Mouse (Mus musculus) heart, embryonic 16.5 days (tissue): ENCODE results near the gene Atp13a2. TPM values are rescaled to one million over a fixed set of nuclear protein-coding genes. Genes with fewer than 3 reads are reported as not detected.
A peak's percentile ranks its signal among the peaks of the same experiment; 100 is the strongest.

Source experiments
- ATAC-seq: fragments of 200-750 bp; cut with Nextera tagmentation; replicated peaks from 2 replicates; pipeline ENCODE4 v1.8.0; 2017; ENCODE audit warnings: moderate number of reproducible peaks; ENCODE audit not compliant: insufficient read depth, low FRiP score; ENCODE audit errors: extremely low read depth
- H3K27ac ChIP-seq: fragments of 300-500 bp; sonication (generic); 2 replicates; pipeline ENCODE4 v1.5.1; 2014; ENCODE audit warnings: mild to moderate bottlenecking, low read length, control low read depth, moderate library complexity
- H3K27me3 ChIP-seq: fragments of 300-500 bp; sonication (generic); 2 replicates; pipeline ENCODE4 v1.6.1; 2014; ENCODE audit warnings: low read length, mixed read lengths; ENCODE audit not compliant: control insufficient read depth, insufficient read depth
- H3K36me3 ChIP-seq: fragments of 300-500 bp; sonication (generic); 2 replicates; pipeline ENCODE4 v1.6.1; 2014; ENCODE audit not compliant: control insufficient read depth, insufficient read depth
- H3K4me1 ChIP-seq: fragments of 300-500 bp; sonication (generic); 2 replicates; pipeline ENCODE4 v1.6.1; 2014; ENCODE audit warnings: low read length, mixed read lengths; ENCODE audit not compliant: control insufficient read depth, insufficient read depth
- H3K4me2 ChIP-seq: fragments of 300-500 bp; sonication (generic); 2 replicates; pipeline ENCODE4 v1.6.1; 2014; ENCODE audit warnings: low read depth, mild to moderate bottlenecking, control low read depth, low read length
- H3K4me3 ChIP-seq: fragments of 300-500 bp; sonication (generic); 2 replicates; pipeline ENCODE4 v1.5.1; 2014; ENCODE audit warnings: mild to moderate bottlenecking, control low read depth, low read length
- H3K9ac ChIP-seq: fragments of 300-500 bp; sonication (generic); 2 replicates; pipeline ENCODE4 v1.6.1; 2014; ENCODE audit warnings: low read length, control low read depth
- H3K9me3 ChIP-seq: fragments of 300-500 bp; sonication (generic); replicated peaks from 2 replicates; pipeline ENCODE4 v1.6.1; 2016; ENCODE audit warnings: low read length; ENCODE audit not compliant: control insufficient read depth
- WGBS: fragments of 180-500 bp; shearing (Covaris S2); extraction: QIAGEN DNeasy Blood & Tissue Kit; methylation state at CpG from one replicate; pipeline ENCODE4 v1.1.7; 2014; 5-methylcytosine and 5-hydroxymethylcytosine counted together
- polyA plus RNA-seq: library from polyadenylated mRNA; unstranded; fragments of >200 nt; fragmentation: Nextera tagmentation; extraction: Ambion mirVana; gene quantifications from 2 replicates; pipeline ENCODE4 v1.2.1, GENCODE M21; 2015

Gene Atp13a2
- polyA plus RNA-seq, 1 experiment from 2014 or later: 28.9 TPM

DNA sequence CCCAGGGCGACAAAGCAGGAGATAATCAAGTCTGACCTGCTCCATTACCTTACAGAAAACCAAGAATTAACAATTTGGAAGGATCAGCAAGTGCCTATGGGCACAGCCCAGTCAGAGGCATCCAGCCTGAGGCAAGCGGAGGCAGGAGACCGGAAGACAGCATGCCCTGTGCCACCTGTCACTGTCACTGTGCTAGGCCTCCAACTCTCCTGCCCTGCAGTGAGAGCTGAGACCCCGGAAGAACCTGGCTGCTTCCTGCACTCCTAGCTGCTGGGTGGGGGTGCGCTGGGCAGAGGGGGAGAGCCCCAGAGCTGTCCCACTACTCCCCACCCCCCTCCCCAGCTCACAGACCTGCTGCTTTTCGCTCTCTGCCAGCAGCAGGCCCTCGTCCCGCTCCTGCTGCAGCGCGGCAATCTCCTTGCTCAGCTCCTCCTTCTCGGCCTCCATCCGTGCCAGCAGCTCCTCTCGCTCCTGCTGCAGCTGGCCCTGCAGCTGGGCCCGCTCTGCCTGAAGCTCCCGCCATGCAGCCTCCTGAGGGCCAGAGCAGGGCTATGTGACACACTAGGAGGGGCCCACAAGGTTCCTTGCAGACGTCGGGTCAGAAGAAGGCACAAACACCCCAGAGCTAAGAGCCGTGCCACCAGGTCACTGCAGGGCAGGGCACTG lies 44.0 kb downstream of the Atp13a2 start:
- 92% methylated on average over 18 of the region's 18 CpGs for WGBS
- peaks cover 2% of the 10 kb centered on the region; the same call in 1 of the 2 replicates for H3K36me3 ChIP-seq
- ATAC-seq: no peak

DNA sequence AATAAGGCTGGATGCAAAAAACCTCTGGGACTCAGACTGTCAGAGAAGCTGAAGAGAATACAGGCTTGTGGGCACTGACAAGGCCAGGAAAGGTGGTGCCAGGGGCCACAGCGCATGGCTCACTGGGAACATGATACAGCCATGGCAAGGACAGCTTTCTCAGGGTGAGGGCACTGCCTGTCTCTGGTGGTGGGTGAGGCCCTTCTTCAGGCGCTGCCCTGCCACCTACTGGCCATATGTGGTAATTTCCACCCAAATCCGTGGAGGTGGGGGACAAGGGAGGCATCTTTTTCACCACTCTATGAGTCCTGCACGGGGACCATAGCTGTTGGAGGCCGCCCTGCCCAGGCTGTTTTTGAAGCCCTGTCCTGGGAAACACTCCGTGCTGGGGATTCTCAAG lies 45.1 kb downstream of the Atp13a2 start:
- Histone ChIP-seq H3K4me3 (no peak overlapping the region), H3K4me2 (no peak overlapping the region), H3K36me3 (peaks cover 2% of the 10 kb centered on the region; the same call in 1 of the 2 replicates), H3K27ac (no peak overlapping the region), H3K27me3 (no peaks in the 10 kb centered on the region), H3K4me1 (peaks cover 3% of the 10 kb centered on the region), H3K9me3 (no peaks in the 10 kb centered on the region), H3K9ac (no peak overlapping the region)
- peak; percentile 67 for ATAC-seq
- 6% methylated on average over 6 of the region's 6 CpGs for WGBS

More for the DNA sequence above, 44.0 kb downstream of the Atp13a2 start:
- Histone ChIP-seq H3K4me2 (no peak overlapping the region), H3K27me3 (no peaks in the 10 kb centered on the region), H3K9me3 (no peaks in the 10 kb centered on the region), H3K4me1 (peaks cover 3% of the 10 kb centered on the region), H3K4me3 (no peak overlapping the region), H3K27ac (no peak overlapping the region), H3K9ac (no peak overlapping the region)

DNA sequence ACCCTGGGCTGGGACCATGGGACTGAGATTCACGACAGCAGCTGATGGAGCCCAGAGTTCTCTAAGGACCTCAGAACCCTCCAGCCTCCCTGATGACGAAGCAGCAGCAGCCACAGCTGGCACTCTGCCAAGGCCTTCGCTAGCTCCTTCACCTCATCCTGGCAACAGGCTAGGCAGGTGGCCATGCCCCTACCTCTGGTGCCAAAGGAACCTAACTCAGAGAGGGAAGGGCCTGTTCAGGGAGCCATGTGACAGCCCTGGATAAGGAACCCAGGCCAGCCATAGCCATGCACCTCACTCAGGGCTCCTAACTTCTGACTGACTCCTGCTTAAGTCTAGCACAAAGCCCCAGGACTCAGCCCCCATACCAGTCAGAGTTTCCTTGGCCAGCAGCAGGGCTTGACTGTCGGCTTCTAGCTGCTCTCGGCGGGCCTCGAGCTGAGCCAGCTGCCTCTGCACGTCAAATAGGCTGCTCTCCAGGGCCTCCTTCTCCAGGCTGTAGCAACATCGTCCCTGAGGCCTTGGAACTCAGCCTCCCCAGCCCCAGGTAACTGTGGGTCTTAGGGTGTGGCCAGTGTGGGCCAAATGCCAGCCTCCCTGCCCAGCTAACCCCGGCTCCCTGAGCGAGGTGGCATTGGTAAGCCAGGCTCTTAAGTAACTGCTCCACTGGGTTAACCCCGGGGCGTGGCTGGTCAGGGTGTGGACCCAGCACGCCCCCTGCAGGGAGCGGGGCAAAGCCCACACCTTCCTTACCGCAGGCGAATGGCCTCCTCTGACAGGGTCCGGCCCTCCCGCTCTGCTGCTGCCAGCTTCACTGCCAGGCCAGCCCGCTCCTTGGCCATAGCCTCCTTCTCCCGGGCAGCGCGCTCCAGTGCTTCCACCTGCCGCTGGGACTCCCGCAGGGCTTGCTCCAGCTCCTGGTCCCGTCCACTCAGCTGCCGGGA lies 47.2 kb downstream of the Atp13a2 start:
- ATAC-seq: no peak
- Histone ChIP-seq H3K9me3 (no peaks in the 10 kb centered on the region), H3K4me1 (peaks cover 3% of the 10 kb centered on the region), H3K36me3 (0 out of 2 replicates have a peak, but pooled peaks cover 5% of the 10 kb centered on the region), H3K27ac (no peak overlapping the region), H3K4me3 (no peak overlapping the region), H3K4me2 (no peak overlapping the region), H3K27me3 (no peaks in the 10 kb centered on the region), H3K9ac (no peak overlapping the region)
- WGBS: 71% methylated on average over 27 of the region's 27 CpGs

DNA sequence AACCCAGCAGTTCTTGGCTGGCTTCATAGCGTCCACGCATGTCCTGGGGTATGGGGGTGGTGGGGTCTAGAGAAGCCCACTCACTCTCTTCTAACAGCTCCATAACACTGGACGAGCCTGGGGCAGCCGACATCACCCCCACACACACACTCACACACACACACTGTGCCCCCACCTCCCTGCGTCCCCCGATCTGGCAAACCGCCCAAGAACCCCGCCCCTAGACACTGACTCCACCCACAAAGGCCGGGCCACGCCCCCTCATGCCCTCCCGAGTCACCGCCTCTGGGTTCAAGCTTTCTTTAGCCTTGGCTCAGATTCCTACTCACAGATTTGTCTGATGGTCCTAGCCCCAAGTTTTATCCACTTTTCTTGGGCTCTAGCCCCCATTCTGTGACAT lies 54.4 kb downstream of the Atp13a2 start:
- no peak for ATAC-seq
- no peak overlapping the region for H3K27ac ChIP-seq
- no peaks in the 10 kb centered on the region for H3K27me3 ChIP-seq
- no peak overlapping the region for H3K9ac ChIP-seq
- 39% methylated on average over 12 of the region's 12 CpGs for WGBS
- H3K9me3 ChIP-seq: no peaks in the 10 kb centered on the region
- peaks cover 14% of the 10 kb centered on the region; the same call in 1 of the 2 replicates for H3K36me3 ChIP-seq
- no peak overlapping the region for H3K4me2 ChIP-seq
- no peaks in the 10 kb centered on the region for H3K4me1 ChIP-seq
- H3K4me3 ChIP-seq: no peak overlapping the region

DNA sequence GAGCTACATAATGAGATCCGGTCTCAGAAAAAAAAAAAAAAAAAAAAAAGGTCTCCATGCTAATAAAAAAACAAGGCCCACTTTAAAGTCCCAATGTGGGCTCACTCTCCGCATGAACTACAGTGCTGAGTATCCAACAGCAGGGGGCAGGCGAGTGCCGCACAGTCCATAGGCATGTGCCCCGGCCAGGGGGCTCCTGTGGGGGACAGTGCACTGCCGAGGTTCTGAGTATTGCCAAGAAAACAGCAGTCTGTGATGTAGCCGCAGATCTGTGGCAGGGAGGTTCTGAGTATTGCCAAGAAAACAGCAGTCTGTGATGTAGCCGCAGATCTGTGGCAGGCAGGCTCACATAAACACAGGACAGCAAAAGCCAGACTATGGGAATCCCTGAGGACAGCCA lies 58.1 kb downstream of the Atp13a2 start:
- H3K4me3 ChIP-seq: no peak overlapping the region
- ATAC-seq: no peak; the same call in 1 of the 2 replicates
- no peaks in the 10 kb centered on the region for H3K27me3 ChIP-seq
- WGBS: 14% methylated on average over 8 of the region's 8 CpGs
- no peaks in the 10 kb centered on the region for H3K4me1 ChIP-seq
- H3K36me3 ChIP-seq: peaks cover 7% of the 10 kb centered on the region; the same call in 1 of the 2 replicates
- H3K4me2 ChIP-seq: no peak overlapping the region
- H3K27ac ChIP-seq: no peak overlapping the region
- H3K9ac ChIP-seq: no peak overlapping the region
- H3K9me3 ChIP-seq: no peaks in the 10 kb centered on the region

DNA sequence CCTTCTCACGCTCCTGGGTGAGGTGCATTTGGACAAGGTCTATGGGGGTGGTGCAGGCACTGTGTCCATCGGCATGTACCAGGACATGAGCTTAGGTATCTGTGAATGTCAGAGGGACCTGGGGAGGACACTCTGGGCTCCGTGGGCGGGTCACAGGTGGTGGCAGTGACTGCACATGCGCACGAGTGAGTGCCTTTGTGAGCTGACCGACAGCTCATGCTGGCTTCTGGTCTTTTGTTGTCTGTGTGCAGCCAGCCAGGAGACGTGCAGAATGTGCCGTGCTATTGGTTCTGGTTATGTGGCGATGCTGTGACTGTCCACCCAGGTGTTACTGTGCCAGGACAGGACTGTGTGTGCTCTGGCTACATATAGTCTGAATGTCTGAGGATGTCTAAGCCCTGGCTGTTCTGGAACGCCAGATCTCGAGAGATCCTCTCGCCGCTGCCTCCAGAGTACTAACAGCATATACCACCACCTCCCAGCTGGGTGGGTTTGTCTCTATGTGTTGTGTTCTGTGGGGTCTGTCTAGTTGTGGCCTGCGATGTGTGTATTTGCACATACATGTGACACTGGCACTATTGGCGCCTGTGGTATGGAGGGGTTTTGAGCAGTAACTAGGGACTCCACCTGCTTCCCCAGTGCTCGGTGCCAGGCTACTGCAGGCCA lies 62.3 kb downstream of the Atp13a2 start:
- H3K9me3 ChIP-seq: no peaks in the 10 kb centered on the region
- H3K36me3 ChIP-seq: peaks cover 5% of the 10 kb centered on the region; the same call in 1 of the 2 replicates
- H3K27me3 ChIP-seq: no peaks in the 10 kb centered on the region
- H3K4me1 ChIP-seq: peaks cover 18% of the 10 kb centered on the region
- no peak overlapping the region for H3K9ac ChIP-seq
- H3K27ac ChIP-seq: no peak overlapping the region
- no peak overlapping the region for H3K4me3 ChIP-seq
- ATAC-seq: no peak
- WGBS: 87% methylated on average over 17 of the region's 17 CpGs
- no peak overlapping the region for H3K4me2 ChIP-seq

DNA sequence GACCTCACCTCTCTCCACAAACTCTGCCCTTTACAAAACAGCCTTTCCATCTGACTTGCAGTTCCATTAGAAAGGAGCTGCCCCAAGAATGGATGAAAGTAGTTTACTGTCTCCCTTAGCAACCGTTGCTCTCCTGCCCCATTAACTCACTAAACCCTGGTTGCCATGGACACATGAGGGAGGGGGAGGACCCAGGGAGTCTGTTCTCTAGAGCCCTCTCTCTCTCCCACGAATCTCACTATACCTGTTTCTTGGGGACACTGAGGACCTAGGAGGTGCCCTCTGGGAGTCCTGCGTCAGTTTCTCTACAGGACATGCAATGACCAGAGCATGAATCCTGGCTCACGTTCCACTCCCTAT lies 62.8 kb downstream of the Atp13a2 start:
- WGBS: 52% methylated on average over 4 of the region's 4 CpGs
- Histone ChIP-seq H3K9me3 (no peaks in the 10 kb centered on the region), H3K4me2 (no peak overlapping the region), H3K36me3 (peaks cover 5% of the 10 kb centered on the region; the same call in 1 of the 2 replicates), H3K4me3 (no peak overlapping the region), H3K27me3 (no peaks in the 10 kb centered on the region), H3K27ac (no peak overlapping the region), H3K4me1 (peaks cover 22% of the 10 kb centered on the region), H3K9ac (no peak overlapping the region)
- ATAC-seq: no peak

DNA sequence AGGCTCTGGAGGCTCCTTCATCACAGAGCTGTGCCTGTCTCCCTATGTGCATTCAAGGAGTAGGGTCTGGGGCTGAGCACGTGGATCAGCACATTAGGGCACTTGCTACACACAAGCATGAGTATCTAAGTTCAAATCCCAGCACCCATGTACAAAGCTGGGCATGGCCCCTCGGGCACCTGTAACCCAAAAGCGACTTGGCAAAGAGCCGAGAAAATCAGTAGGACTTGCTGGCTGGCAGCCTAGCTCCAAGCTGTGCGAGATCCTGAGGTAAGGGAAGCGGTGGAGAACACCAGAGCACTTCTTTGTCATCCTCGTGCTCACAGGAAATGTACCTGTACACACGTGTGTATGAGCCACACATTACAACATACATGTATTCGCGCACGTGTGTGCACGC lies 65.8 kb downstream of the Atp13a2 start:
- H3K4me2 ChIP-seq: no peak overlapping the region
- H3K9me3 ChIP-seq: no peaks in the 10 kb centered on the region
- H3K36me3 ChIP-seq: peaks cover 10% of the 10 kb centered on the region
- no peaks in the 10 kb centered on the region for H3K27me3 ChIP-seq
- 76% methylated on average over 12 of the region's 12 CpGs for WGBS
- no peak overlapping the region for H3K4me3 ChIP-seq
- H3K9ac ChIP-seq: no peak overlapping the region
- peaks cover 22% of the 10 kb centered on the region for H3K4me1 ChIP-seq
- ATAC-seq: no peak
- H3K27ac ChIP-seq: no peak overlapping the region; the same call in 1 of the 2 replicates
